Mouse (Mus musculus) c-Kit-positive CD71-positive TER-119-negative erythroid progenitor cells, embryonic 14.5 days (primary cell): Measurements from ENCODE around the gene Acads.
"Not testable (repeated sequence)": the region's sequence is repeated elsewhere in the genome, so short reads cannot be mapped to it uniquely, and the experiment has no call there.

Experiments
- DNase-seq: peaks from one replicate; pipeline ENCODE4 v3.0.0-alpha.2; 2013; ENCODE audit warnings: low read depth

Gene Acads

GRCm38 (mm10) chr5:115118961-115119570 is at the start of gene Acads:
Gene Acads, minus strand, starts transcription at chr5:115119346.
- peak; percentile 44 for DNase-seq

DNA sequence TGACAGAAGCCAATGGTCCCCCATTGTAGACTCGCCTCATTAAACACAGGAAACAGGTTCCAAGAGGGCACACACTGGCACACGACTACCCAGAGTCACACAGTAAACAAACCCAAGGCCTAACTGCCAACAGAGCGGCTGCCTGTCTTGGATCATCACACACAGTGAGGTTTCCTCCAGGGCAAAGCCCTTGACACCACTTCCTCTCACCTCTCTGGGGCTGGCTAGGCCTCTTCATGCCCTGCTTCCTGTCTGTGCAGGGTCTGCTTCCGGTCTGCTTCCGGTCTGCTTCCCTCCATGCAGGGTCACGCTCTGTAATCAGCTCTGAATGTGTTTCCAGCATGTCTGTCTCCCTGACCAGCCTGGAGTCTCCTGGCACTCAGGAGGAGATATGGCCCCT is 48.2 kb upstream of the Acads start:
- DNase-seq: no peak

GRCm38 (mm10) chr5:115166815-115167194 is 47.7 kb upstream of the Acads start:
- no peak for DNase-seq

GRCm38 (mm10) chr5:115165895-115166814 is 47.0 kb upstream of the Acads start:
- peak; percentile 31 for DNase-seq

DNA sequence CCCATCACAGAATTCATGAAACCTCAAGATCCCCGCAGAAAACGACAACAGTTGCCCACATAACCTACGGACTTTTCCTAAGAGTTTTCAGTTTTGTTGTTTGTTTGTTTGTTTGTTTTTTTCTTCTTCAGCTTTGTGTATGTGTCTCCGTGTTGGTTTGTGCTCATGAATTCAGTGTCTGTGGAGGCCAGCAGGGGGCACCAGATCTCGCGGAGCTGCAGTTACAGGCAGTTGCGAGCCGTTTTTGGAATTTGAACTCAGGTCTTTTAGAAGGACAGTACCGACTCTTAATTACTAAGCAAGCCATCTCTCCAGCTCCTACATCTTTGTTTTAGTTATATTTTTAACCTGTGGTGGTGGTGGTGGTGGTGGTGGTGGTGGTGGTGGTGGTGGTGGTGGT is 46.2 kb upstream of the Acads start:
- DNase-seq: no peak

- DNase-seq: not testable (repeated sequence)
Measured at GRCm38 (mm10) chr5:115164446-115164845, 45.3 kb upstream of the Acads start.

DNA sequence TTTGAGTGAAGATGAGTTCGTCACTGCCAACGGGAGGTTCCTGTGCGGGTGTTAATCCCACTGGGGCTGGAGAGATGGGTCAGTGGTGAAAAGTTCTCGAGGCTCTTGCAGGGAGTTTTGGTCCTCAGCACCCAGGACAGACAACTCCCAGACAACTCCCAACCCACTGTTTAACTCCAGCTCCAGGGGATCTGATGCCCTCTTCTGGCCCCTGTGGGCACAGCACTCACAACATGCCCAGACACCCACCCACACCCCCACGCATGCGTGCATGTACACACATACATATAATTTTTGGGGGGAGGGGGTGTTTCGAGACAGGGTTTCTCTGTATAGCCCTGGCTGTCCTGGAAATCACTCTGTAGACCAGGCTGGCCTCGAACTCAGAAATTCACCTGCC is 44.4 kb upstream of the Acads start:
- no peak for DNase-seq

DNA sequence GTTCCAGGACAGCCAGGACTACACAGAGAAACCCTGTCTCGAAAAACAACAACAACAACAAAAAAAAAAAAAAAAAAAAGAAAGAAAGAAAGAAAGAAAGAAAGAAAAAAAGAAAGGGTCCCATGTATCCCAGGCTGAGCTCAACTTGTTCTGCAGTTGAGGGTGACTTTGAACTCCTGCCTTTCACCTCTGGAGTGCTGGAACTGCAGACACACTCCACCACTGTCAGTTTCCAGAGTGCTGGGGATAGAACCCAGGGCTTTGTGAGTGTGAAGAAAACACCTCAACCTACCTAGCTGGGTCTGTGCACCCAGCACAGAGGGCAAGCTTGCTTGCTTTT is 42.8 kb upstream of the Acads start:
- DNase-seq: not testable (repeated sequence)

- no peak for DNase-seq
Measured at GRCm38 (mm10) chr5:115161064-115161939, 42.2 kb upstream of the Acads start.

DNA sequence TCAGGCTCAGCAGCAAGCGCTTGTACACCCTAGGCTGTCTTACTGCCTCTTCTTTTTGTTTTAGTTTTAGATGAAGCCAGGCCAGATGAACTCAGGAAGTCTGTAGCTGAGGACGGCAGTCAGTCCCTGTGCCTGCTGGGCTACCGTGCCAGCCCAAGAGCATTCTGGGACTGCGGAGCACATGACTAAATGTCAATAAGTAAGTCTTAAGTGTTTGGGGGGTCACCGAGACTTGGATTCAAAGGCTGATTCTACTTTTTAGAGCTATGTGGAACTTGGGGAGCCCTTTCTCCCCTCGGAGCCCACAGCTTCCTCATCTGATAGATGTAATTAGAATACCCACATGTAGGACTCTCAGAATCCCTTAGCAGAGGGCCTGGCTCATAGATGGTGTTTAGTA is 41.5 kb upstream of the Acads start:
- DNase-seq: no peak

GRCm38 (mm10) chr5:115159165-115159564 is 40.0 kb upstream of the Acads start:
- DNase-seq: no peak

- DNase-seq: peak; percentile 97
Measured at GRCm38 (mm10) chr5:115158040-115158983, 39.2 kb upstream of the Acads start, which contains the start of gene Mlec. Gene Mlec, minus strand, starts transcription at chr5:115158179.

GRCm38 (mm10) chr5:115156933-115157589 is 37.9 kb upstream of the Acads start:
- peak; percentile 34 for DNase-seq

DNA sequence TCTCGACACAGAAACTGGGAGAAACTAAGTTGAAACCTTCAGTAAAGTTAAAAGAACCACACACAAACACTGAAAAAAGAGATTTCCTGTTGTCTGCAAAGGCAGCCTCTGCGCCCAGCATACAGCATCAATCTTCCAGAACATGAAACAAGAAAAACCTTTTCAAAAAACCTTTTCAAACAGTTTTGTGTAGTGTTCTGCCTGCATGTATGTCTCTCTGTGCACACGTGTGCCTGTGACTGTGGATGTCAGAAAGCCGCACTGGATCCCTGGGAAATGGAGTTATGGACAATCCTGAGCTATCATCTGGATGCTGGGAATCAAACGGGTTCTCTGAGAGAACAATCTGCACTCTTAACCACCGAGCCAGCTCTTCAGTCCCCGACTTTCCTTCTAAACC is 37.3 kb upstream of the Acads start:
- no peak for DNase-seq

GRCm38 (mm10) chr5:115155831-115156230 is 36.7 kb upstream of the Acads start:
- DNase-seq: no peak

- no peak for DNase-seq
Measured at GRCm38 (mm10) chr5:115155156-115155631, 36.0 kb upstream of the Acads start.

- no peak for DNase-seq
Measured at GRCm38 (mm10) chr5:115152132-115152956, 33.2 kb upstream of the Acads start.

GRCm38 (mm10) chr5:115151457-115151856 is 32.3 kb upstream of the Acads start:
- DNase-seq: no peak

DNA sequence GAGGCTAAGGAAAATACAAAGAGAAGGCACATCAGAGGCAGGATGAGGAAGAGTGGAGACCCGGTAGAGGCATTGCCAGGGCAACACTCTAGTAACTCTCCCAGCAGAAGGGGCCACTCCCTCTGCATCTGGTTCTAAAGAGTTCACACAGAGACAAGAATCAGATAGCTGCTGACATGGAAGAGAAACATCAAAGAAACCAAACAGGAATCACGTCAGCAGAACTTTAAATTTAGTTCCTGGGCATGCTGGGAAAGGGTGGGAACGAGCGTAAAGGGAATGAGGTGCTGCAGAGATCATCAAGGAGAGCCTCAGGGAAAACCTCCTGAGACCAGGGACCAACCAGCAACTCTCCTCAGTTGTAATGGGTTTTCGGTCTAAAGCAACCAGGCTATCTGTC is 31.8 kb upstream of the Acads start:
- DNase-seq: no peak
